Mouse (Mus musculus) liver, embryonic 15.5 days (tissue): ENCODE measurements around the gene Nudt1. TPM values are rescaled to one million over a fixed set of nuclear protein-coding genes. Genes with fewer than 3 reads are reported as not detected.
A peak's percentile ranks its signal among the peaks of the same experiment; 100 is the strongest.

Source experiments
- ATAC-seq: fragments of 200-750 bp; cut with Nextera tagmentation; 2 replicates; pipeline ENCODE4 v1.8.0; 2017; ENCODE audit warnings: moderate number of reproducible peaks, mild to moderate bottlenecking, moderate library complexity; ENCODE audit not compliant: insufficient read depth
- H3K27ac ChIP-seq: fragments of 300-500 bp; sonication (generic); replicated peaks from 2 replicates; pipeline ENCODE4 v1.5.1; 2015; ENCODE audit warnings: mild to moderate bottlenecking, inconsistent platforms
- H3K27me3 ChIP-seq: fragments of 300-500 bp; sonication (generic); 2 replicates; pipeline ENCODE4 v1.6.1; 2015; ENCODE audit warnings: mild to moderate bottlenecking, inconsistent platforms
- H3K36me3 ChIP-seq: fragments of 300-500 bp; sonication (generic); replicated peaks from 2 replicates; pipeline ENCODE4 v1.6.1; 2015; ENCODE audit warnings: moderate library complexity, mild to moderate bottlenecking, inconsistent platforms
- H3K4me1 ChIP-seq: fragments of 300-500 bp; sonication (generic); replicated peaks from 2 replicates; pipeline ENCODE4 v1.6.1; 2015; ENCODE audit warnings: inconsistent platforms
- H3K4me2 ChIP-seq: fragments of 300-500 bp; sonication (generic); 2 replicates; pipeline ENCODE4 v1.6.1; 2015; ENCODE audit warnings: moderate library complexity, mild to moderate bottlenecking, inconsistent platforms
- H3K4me3 ChIP-seq: fragments of 300-500 bp; sonication (generic); replicated peaks from 2 replicates; pipeline ENCODE4 v1.5.1; 2015; ENCODE audit warnings: mild to moderate bottlenecking, inconsistent platforms
- H3K9ac ChIP-seq: fragments of 300-500 bp; sonication (generic); 2 replicates; pipeline ENCODE4 v1.6.1; 2015; ENCODE audit warnings: moderate library complexity, mild to moderate bottlenecking, inconsistent platforms
- H3K9me3 ChIP-seq: fragments of 300-500 bp; sonication (generic); replicated peaks from 2 replicates; pipeline ENCODE4 v1.6.1; 2016; ENCODE audit warnings: inconsistent platforms
- WGBS: fragments of 180-500 bp; shearing (Covaris S2); methylation state at CpG from one replicate; pipeline ENCODE4 v1.1.7; 2015; ENCODE audit warnings: mixed read lengths; ENCODE audit not compliant: insufficient replicate concordance; 5-methylcytosine and 5-hydroxymethylcytosine counted together
- polyA plus RNA-seq: library from polyadenylated mRNA; unstranded; fragments of >200 nt; fragmentation: Nextera tagmentation; extraction: Ambion mirVana; gene quantifications from 2 replicates; pipeline ENCODE4 v1.2.1, GENCODE M21; 2015

Gene Nudt1
- polyA plus RNA-seq, 1 experiment from 2014 or later: 22.8 TPM

DNA sequence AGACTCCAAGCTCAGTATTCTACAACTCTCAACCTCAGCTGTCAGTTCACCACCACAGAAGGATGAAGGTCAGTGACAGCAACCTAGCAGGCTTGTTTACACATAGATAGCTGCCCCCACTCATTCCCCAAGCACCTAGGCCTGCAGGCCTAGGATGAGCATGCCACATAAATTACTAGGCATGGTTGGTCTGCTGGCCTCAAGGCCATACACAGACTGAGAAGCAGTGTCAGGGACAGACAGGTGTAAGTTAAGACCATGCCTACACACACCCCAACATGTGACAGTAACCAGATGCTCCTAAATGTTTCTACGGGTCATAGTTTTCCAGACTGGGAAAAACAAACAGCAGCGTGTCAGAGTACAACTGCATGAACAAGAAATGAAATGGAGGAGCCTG is 48.0 kb downstream of the Nudt1 start:
- 69% methylated on average over 2 of the region's 2 CpGs for WGBS
- H3K4me2 ChIP-seq: no peak overlapping the region
- no peak overlapping the region for H3K4me3 ChIP-seq
- peaks cover 25% of the 10 kb centered on the region for H3K4me1 ChIP-seq
- H3K9ac ChIP-seq: no peak overlapping the region
- H3K9me3 ChIP-seq: no peaks in the 10 kb centered on the region
- H3K27me3 ChIP-seq: no peaks in the 10 kb centered on the region
- peak overlapping the region; percentile 59 for H3K27ac ChIP-seq
- peak; percentile 24 for ATAC-seq
- H3K36me3 ChIP-seq: no peaks in the 10 kb centered on the region

DNA sequence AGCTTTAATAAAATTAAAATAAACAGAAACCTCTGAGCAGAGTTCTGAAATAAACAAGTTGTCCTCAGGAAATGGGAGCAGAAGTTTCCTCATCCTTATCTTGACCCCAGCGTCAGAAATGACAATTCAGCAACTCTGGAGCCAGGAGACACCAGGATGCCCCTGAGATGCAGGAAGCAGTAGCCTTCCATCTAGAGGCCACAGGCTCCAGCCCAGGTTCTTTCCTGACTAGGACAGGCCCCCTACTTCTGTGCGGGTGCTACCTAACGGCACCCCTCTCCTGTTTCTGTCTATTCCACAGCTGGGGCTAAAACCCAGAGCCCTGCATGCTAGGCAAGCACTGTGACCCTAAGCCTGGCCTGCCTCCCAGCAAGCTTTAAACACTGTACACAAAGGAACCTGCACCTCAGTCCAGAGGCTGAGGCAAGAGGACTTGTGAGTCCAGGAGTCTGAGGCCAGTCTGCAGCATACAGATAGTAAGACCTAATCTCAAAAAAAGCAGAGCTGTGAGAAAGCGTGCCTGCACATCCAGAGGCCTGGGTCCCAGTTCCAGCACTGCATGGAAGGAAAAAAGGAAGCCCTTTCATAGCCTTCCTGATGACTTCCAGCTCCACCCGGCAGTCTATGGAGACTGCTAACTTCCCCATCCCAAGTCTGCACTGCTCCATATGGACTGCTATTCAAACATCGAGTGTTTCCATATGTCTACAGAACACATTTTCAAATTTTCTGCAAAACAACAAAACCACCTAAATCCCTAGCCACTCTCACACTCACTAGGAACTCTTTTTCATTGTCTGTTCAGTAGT is 49.2 kb downstream of the Nudt1 start:
- Histone ChIP-seq H3K36me3 (no peaks in the 10 kb centered on the region), H3K27me3 (no peaks in the 10 kb centered on the region), H3K9me3 (no peaks in the 10 kb centered on the region), H3K4me1 (peaks cover 25% of the 10 kb centered on the region), H3K4me2 (no peak overlapping the region), H3K9ac (no peak overlapping the region), H3K4me3 (no peak overlapping the region), H3K27ac (peak overlapping the region; percentile 59)
- 32% methylated on average over 6 of the region's 6 CpGs for WGBS
- ATAC-seq: peak; percentile 35; the same call in 1 of the 2 replicates

DNA sequence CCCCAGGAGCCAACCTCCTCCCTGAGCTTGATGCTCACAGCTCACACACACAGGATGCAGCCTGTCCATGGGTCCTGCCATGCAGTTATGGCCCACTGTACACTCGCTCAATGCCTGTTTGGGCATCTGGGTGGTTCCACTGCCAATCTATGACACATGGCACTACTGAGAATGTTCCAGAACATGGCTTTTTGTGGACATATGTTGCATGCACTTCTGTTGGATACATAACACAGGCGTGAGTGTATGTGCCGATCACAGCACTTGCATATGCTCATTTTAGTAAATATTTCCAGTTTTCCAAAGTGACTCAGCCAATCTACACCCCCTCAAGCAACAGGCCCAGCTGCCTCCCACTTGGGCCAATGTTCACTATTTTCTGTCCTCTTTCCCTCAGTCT is 50.2 kb downstream of the Nudt1 start:
- no peak overlapping the region for H3K4me3 ChIP-seq
- H3K4me2 ChIP-seq: no peak overlapping the region
- no peak overlapping the region for H3K27ac ChIP-seq
- H3K9ac ChIP-seq: no peak overlapping the region
- H3K4me1 ChIP-seq: peaks cover 25% of the 10 kb centered on the region
- 67% methylated on average over 3 of the region's 3 CpGs for WGBS
- H3K27me3 ChIP-seq: no peaks in the 10 kb centered on the region
- ATAC-seq: no peak
- H3K36me3 ChIP-seq: no peaks in the 10 kb centered on the region
- no peaks in the 10 kb centered on the region for H3K9me3 ChIP-seq

DNA sequence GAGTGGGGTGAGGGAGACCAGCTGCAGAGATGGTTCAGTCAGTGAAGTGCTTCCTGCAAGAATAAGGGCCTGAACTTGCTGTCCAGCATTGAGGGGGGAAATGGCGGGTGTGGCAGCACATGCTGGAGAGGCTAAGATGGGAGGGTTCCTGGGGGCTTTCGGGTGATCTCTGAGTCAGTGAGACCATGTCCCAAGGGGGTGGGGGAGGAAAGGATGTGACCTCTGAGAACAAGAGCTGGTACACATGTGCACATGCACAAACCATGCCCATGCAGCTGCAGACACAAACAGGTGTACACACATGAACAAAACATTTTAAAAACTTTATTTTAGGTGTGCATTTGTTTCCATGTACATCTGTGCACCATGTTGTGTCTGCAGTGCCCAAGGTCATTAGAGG is 52.3 kb downstream of the Nudt1 start:
- no peak for ATAC-seq
- Histone ChIP-seq H3K27ac (no peak overlapping the region), H3K4me3 (no peak overlapping the region), H3K9ac (no peak overlapping the region), H3K9me3 (no peaks in the 10 kb centered on the region), H3K36me3 (no peaks in the 10 kb centered on the region), H3K4me2 (no peak overlapping the region), H3K27me3 (no peaks in the 10 kb centered on the region), H3K4me1 (peaks cover 31% of the 10 kb centered on the region)
- 45% methylated on average over 2 of the region's 2 CpGs for WGBS

DNA sequence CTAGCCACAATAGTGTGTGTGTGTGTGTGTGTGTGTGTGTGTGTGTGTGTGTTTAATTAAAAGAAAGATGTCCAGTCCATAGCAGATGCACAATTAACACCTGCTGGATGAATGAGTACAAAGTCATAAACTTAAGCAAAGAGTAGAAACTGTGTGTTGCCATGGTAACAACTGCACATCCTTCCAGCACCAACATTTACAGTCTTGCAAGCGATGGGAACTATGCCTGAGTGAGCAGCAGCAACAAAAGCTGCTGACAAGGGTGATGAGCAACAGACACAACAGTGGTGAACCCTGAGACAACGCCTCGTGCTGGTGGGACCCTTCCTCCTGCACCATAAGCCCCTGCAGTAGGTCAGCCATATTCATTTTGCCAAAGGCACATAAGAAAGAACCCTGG is 52.8 kb downstream of the Nudt1 start:
- H3K9me3 ChIP-seq: no peaks in the 10 kb centered on the region
- no peaks in the 10 kb centered on the region for H3K36me3 ChIP-seq
- no peak overlapping the region for H3K27ac ChIP-seq
- no peak overlapping the region for H3K9ac ChIP-seq
- H3K4me1 ChIP-seq: peaks cover 30% of the 10 kb centered on the region
- 62% methylated on average over 3 of the region's 3 CpGs for WGBS
- no peak overlapping the region for H3K4me2 ChIP-seq
- no peak overlapping the region for H3K4me3 ChIP-seq
- no peak for ATAC-seq
- no peaks in the 10 kb centered on the region for H3K27me3 ChIP-seq

DNA sequence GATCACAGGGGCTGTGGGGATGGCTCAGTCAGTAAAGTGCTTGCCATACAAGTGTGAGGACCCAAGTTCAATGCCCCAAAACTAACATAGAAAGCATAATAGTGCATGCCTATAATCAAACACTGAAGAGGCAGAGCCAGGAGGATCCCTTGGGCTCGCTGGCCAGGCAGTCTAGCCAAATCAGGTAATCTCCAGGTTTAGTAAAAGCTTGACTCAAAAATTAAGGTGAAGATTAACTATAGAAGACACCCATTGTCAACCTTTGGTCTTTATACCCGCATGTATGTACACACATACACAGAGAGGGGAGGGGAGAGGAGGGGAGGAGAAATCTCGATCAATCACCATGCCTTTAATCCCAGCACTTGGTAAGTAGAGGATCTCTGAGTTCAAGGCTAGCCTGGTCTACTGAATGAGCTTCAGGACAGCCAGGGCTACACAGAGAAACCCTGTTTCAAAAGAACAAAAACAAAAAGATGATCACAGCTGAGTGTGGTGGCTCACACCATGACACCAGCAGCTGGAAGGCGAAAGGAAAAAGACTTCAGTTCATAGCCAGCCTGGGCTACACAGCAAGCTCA is 53.9 kb downstream of the Nudt1 start:
- Histone ChIP-seq H3K9me3 (no peaks in the 10 kb centered on the region), H3K4me1 (peaks cover 27% of the 10 kb centered on the region), H3K9ac (no peak overlapping the region), H3K27me3 (no peaks in the 10 kb centered on the region), H3K4me3 (no peak overlapping the region), H3K4me2 (no peak overlapping the region), H3K27ac (no peak overlapping the region), H3K36me3 (no peaks in the 10 kb centered on the region)
- ATAC-seq: no peak
- WGBS: 61% methylated on average over 4 of the region's 4 CpGs

DNA sequence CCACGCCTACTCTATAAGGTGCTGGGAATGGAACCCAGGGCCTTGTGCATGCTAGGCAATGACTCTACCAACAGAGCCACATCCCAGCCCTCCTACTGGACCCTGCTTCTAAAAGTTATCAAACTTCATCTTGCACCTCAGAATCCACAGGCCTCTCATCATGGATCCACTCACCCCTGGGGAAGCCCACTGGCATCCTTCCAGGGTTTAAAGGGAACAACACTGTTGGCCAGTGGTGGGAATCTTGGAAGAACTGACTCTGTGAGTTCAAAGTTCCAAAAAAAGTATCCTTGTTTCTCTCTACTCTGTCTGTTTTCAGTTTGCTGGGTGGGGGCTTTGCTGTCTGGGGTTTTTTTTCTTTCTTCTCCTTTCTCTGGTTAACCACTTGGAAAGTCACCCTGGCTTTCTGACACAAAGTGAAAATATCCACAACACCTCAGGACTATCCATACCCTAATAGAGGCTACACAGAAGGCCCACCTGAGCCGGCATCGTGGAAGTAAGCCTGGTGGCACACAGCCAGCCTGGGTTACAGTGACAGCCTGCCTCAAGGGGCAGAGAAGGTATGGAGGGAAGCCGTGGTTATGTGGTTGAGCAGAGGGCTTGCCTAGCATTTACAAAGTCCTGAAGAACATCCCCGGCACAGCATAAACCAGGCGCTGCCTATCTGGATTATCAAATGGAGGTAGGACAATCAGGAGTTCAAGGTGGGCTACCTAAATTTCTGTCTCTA is 56.8 kb downstream of the Nudt1 start:
- Histone ChIP-seq H3K9ac (no peak overlapping the region), H3K9me3 (no peaks in the 10 kb centered on the region), H3K36me3 (no peaks in the 10 kb centered on the region), H3K4me2 (no peak overlapping the region), H3K4me1 (peaks cover 19% of the 10 kb centered on the region), H3K27ac (no peak overlapping the region), H3K27me3 (no peaks in the 10 kb centered on the region), H3K4me3 (no peak overlapping the region)
- 52% methylated on average over 6 of the region's 6 CpGs for WGBS
- no peak for ATAC-seq

DNA sequence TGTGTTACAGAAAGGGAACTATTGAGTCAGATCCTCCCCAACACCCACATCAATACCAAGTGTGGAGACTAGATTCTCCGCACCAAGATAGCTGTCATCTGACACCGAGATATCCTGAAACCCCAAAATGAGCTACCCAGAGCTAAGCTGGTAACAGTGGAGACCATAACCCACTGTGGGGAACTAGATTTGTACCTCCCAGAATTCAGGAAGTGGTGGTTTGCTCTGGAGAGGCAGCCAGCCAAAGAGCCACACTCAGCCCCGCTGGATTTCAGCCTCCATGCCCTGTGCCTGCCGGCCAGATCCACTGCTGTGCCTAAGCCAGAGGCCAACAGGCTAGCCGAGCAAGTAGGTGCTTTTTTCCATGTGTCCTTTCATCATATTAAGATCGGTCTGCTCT is 57.8 kb downstream of the Nudt1 start:
- Histone ChIP-seq H3K27ac (no peak overlapping the region), H3K9me3 (no peaks in the 10 kb centered on the region), H3K9ac (no peak overlapping the region), H3K27me3 (no peaks in the 10 kb centered on the region), H3K36me3 (no peaks in the 10 kb centered on the region), H3K4me1 (peaks cover 24% of the 10 kb centered on the region), H3K4me2 (no peak overlapping the region), H3K4me3 (no peak overlapping the region)
- no peak for ATAC-seq
- WGBS: 22% methylated on average over 6 of the region's 6 CpGs

DNA sequence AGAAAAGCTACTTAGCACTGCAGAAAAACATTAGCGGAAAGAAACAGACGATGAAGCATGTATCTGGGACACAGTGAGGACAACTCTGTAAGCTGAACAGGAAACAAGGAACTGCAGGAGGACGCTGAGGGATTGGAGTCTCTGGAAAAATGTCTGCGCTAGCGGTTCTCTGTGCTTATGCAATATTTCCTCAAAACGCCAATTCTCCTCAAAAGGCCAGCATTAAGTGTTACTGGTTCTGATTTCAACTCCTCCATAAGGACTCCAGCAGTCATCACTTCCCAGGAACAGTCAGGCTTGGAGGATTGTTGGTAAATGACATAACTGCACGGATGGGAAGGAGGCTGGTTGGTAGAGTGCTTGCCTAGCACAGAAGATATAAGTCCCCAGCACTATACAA is 59.7 kb downstream of the Nudt1 start:
- no peak overlapping the region for H3K4me2 ChIP-seq
- no peak overlapping the region for H3K9ac ChIP-seq
- H3K36me3 ChIP-seq: no peaks in the 10 kb centered on the region
- H3K27me3 ChIP-seq: no peaks in the 10 kb centered on the region
- no peak overlapping the region for H3K27ac ChIP-seq
- no peaks in the 10 kb centered on the region for H3K9me3 ChIP-seq
- peaks cover 24% of the 10 kb centered on the region for H3K4me1 ChIP-seq
- WGBS: 68% methylated on average over 7 of the region's 7 CpGs
- ATAC-seq: no peak
- H3K4me3 ChIP-seq: no peak overlapping the region

DNA sequence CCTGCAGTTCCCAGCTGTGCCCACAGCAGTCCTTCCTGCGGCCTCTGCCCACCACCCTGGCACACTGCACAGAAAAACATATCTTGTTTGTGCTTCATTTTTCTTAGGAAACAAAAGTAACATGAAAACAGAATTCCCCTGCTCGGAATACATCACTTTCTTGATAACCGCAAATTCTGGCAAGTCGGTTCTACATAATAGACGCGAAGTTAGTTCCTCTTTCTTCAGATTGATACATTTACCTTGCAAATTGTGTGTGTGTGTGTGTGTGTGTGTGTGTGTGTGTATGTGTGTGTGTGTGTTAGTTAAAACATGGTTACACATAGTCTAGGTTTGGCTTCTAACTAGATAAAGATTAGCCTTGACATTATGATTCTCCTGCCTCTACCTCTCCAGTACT is 61.2 kb downstream of the Nudt1 start:
- ATAC-seq: no peak
- Histone ChIP-seq H3K4me1 (peaks cover 39% of the 10 kb centered on the region), H3K27me3 (no peaks in the 10 kb centered on the region), H3K9ac (no peak overlapping the region), H3K9me3 (no peaks in the 10 kb centered on the region), H3K4me3 (no peak overlapping the region), H3K36me3 (no peaks in the 10 kb centered on the region), H3K4me2 (no peak overlapping the region), H3K27ac (no peak overlapping the region)
- WGBS: 62% methylated on average over 6 of the region's 6 CpGs

DNA sequence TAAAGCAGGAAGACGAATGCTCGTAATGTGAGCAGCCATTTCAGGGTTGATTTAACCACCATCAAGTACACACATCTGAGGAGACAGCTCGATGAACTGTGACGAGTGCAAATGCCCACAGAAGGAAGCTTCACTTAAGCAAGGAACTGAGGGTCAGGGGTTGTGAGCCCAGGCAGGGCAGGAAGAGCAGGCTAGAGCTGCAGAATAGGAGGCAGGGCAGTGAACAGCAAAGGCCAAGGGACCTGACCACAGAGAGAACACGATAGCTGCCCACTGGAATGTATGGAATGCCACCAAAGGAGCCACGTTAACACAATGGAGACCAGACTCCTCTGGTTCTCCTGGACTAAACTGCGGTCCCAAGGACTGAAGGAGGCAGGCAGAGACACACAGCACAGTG is 62.1 kb downstream of the Nudt1 start:
- Histone ChIP-seq H3K4me2 (no peak overlapping the region), H3K9ac (no peak overlapping the region), H3K27me3 (no peaks in the 10 kb centered on the region), H3K9me3 (no peaks in the 10 kb centered on the region), H3K36me3 (no peaks in the 10 kb centered on the region), H3K4me3 (no peak overlapping the region), H3K4me1 (peaks cover 41% of the 10 kb centered on the region), H3K27ac (no peak overlapping the region)
- 39% methylated on average over 7 of the region's 7 CpGs for WGBS
- ATAC-seq: no peak
